Mouse (Mus musculus) erythroblast, embryonic 14.5 days (primary cell): ENCODE measurements around the gene Inka1. TPM values are rescaled to one million over a fixed set of nuclear protein-coding genes. Genes with fewer than 3 reads are reported as not detected.

Source experiments
- H3K27me3 ChIP-seq: 2 replicates; pipeline ENCODE4 v1.6.1; 2012; ENCODE audit warnings: inconsistent platforms; ENCODE audit not compliant: control insufficient read depth
- H3K36me3 ChIP-seq: 2 replicates; pipeline ENCODE4 v1.6.1; 2012; ENCODE audit warnings: mild to moderate bottlenecking, inconsistent platforms; ENCODE audit not compliant: control insufficient read depth
- H3K4me1 ChIP-seq: 2 replicates; pipeline ENCODE4 v1.6.1; 2012; ENCODE audit warnings: inconsistent platforms; ENCODE audit not compliant: control insufficient read depth
- H3K4me3 ChIP-seq: replicated peaks from 2 replicates; pipeline ENCODE3; 2012; ENCODE audit warnings: moderate library complexity, mild to moderate bottlenecking, inconsistent platforms
- H3K9me3 ChIP-seq: 2 replicates; pipeline ENCODE4 v1.6.1; 2012; ENCODE audit warnings: low read length, inconsistent platforms, mixed read lengths; ENCODE audit not compliant: control insufficient read depth
- GATA1 ChIP-seq: IDR thresholded peaks from 2 replicates; pipeline ENCODE4 v1.6.1; 2012; ENCODE audit warnings: low read length, inconsistent platforms, mixed read lengths
- TAL1 ChIP-seq: IDR thresholded peaks from 3 replicates; pipeline ENCODE4 v1.6.1; 2012; ENCODE audit warnings: low read length, inconsistent platforms, mixed read lengths
- polyA plus RNA-seq: library from polyadenylated mRNA; stranded (reverse); fragments of >175 nt; gene quantifications from 2 replicates; pipeline ENCODE4 v1.2.3, GENCODE M21; 2012

Gene Inka1
- polyA plus RNA-seq, 1 experiment = 15.9 TPM

DNA sequence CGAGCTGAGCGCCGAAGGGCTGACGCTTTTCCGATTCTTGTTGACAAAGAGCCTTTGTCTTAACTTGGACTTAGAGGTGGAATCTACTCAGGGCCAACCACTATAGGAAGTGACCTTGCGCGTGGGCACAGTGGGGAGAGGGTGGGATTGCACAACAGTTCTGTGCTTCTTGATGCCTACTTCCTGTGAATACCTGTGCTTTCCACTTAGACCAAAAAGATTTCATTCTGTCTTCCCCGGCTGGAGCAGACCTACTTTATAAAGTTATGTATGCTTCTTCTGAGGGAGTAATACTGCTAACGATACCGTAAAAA lies 35.8 kb downstream of the Inka1 start, which contains the start of gene Traip:
Traip (plus strand) TSS at position 215 of the 314 bp plus-strand sequence.
- H3K4me3 ChIP-seq = peak within 1 kb of the TSS; percentile 84

DNA sequence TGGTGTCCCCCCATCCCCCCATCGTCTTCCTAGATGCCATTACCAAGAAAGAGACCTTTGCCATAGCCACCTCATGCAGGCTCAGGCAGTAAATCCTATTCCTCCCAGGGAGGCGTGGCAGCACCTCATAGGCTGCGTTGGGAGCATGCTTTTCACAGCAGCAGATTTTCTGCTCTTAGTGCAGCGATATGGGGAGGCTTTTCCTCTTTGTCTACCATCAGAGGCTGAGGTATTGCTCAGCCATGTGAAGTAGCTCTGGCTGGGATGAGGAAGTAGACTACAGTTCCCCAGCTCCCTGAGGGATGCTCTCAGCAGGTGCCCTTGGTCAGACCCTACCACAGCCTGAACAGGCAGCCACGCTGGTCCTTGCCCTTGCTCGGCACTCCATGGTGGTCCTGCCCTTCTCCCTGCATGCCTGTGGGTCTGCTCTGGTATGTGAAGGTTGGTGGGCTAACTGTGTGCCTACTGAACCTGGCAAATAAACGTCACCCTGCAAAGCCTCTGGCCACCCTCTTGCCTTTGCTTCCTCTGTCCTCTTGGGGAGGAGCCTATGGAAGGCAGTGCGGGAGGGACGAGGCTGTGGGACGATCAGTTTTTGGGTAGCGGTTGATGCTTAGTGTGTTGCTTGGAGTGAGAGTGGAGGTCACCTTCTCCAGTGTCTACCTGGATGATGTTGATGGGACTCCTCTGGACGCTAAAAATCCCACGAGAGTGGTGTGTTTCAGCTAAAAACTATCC lies 36.3 kb downstream of the Inka1 start:
- Histone ChIP-seq H3K27me3 (no peaks in the 10 kb centered on the region; the same call in 1 of the 2 replicates), H3K4me1 (peaks cover 36% of the 10 kb centered on the region), H3K9me3 (no peaks in the 10 kb centered on the region), H3K4me3 (no peak overlapping the region), H3K36me3 (peaks cover 21% of the 10 kb centered on the region)
- no peak for TF ChIP-seq GATA1
- TF ChIP-seq TAL1 = no peak

More for the DNA sequence above, 35.8 kb downstream of the Inka1 start, which contains the start of gene Traip:
- H3K4me1 ChIP-seq = peaks cover 36% of the 10 kb centered on the region
- peaks cover 26% of the 10 kb centered on the region for H3K36me3 ChIP-seq
- H3K9me3 ChIP-seq = no peaks in the 10 kb centered on the region
- TF ChIP-seq TAL1 (no peak), GATA1 (no peak)
- H3K27me3 ChIP-seq = no peaks in the 10 kb centered on the region; the same call in 1 of the 2 replicates

DNA sequence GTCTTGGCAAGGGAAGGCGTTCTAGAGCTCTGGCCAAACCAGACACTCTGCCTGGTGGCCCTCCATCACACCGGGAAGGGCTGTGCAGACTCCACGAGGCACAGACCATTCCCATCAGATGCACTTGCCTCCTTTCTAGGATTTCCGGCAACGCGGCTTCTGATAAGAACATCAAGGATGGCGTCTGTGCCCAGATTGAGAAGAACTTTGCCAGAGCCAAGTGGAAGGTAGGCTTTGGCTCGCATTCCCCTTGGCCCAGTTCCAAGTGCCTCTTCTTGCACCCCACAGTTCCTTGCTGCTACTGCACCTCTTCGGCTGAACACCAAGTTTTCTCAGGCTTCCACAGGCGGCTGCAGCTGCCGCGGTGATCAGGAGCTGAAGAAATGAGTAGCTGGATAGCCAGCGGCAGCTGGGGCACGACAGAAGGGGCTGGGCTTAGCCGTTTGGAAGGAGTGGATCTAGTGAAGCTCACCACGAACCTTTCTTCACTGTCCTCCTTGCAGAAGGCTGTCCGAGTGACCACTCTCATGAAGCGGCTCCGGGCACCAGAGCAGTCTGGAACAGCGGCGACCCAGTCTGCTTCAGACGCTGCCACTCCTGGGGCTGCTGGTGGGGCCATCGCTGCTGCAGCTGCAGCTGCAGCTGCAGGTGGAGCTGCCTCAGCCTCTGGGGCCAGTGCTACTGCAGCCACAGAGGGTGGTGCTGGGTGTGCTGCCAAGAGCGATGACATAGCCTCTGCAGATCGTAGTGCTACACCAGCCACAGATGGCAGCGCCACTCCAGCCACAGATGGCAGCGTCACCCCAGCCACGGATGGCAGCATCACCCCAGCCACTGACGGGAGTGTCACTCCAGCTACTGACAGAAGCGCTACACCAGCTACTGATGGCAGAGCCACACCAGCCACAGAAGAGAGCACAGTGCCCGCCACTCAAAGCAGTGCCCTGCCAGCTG lies 38.2 kb downstream of the Inka1 start:
- H3K4me1 ChIP-seq = peaks cover 27% of the 10 kb centered on the region
- H3K9me3 ChIP-seq = no peaks in the 10 kb centered on the region
- H3K36me3 ChIP-seq = peaks cover 5% of the 10 kb centered on the region
- no peaks in the 10 kb centered on the region; the same call in 1 of the 2 replicates for H3K27me3 ChIP-seq
- TF ChIP-seq TAL1 = no peak
- no peak for TF ChIP-seq GATA1
- no peak overlapping the region for H3K4me3 ChIP-seq

DNA sequence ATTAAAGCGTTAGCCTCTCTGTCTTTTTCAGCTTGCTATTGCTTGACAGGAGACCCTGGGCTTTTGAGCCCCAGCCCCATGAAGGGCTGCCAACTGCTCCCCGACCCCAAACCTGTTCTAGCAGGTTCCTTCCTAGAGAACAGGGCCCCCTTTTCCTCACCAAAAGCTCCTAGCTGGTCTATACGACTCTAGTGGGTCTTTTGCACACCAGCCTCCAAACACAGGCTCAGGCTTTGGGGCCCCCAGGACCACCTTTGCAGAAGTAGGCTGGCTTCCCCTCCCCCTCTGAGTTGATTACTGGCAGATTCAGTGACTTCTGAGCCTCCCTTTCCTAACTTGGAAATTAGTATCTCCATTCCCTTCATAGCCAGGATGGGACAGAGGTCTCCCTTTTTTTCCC lies 48.8 kb downstream of the Inka1 start:
- Histone ChIP-seq H3K4me1 (peaks cover 10% of the 10 kb centered on the region), H3K27me3 (peaks cover 82% of the 10 kb centered on the region), H3K4me3 (no peak overlapping the region), H3K9me3 (no peaks in the 10 kb centered on the region), H3K36me3 (no peaks in the 10 kb centered on the region)
- TF ChIP-seq TAL1 (no peak), GATA1 (no peak)

DNA sequence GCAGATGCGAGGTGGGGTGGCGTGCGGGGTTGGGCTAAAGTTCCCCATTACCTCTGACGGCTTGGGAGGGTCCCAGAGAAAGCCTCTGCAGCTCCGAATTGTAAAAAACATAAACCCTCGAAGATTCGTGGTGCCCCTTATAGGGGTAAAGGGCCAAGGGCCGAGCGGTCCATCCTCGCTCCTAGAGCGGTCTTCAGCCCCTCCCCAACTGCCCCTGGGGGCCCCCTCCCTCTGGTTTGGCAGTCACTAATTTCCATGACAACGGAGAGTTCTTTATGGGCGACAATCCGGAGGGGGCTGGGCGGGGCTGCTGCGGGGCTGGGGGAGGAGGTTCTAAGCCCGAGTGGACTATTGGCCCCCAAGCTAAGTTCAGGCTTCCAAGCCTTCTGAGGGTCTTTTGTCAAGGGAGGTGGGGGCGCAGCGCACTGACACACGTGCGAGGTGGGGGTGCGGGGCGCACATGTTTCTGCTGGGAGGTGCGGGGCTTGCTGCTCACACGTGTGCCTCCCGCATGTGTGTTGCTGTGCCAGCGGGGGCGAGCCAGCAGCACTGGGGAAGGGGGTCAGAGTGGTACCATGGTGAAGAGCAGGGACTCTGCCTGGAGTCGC lies 49.4 kb downstream of the Inka1 start:
- no peak for TF ChIP-seq GATA1
- no peak for TF ChIP-seq TAL1
- H3K4me3 ChIP-seq = no peak overlapping the region
- peaks cover 80% of the 10 kb centered on the region for H3K27me3 ChIP-seq
- no peaks in the 10 kb centered on the region for H3K9me3 ChIP-seq
- H3K36me3 ChIP-seq = no peaks in the 10 kb centered on the region
- H3K4me1 ChIP-seq = peaks cover 10% of the 10 kb centered on the region

DNA sequence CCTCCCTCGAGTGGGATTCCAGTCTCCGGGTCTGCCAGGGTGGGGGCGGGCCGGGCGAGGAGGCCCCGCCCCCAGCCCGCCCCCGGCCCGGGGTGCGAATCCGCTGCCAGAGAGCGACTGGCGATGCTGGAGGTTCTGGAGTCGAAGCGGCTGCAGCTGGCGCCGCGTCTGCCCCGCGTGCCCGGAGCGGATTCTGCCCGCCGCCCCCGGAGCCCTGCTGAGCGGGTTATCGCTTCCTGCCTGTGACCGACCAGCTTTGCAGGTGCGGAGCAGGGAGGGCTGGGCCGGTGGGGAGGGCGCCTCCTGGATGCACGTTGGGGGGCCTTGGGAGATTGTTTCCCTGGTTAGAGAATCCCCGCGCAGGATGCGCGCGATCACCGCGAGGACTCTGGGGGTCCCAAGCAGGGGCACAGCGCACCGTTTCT lies 49.9 kb downstream of the Inka1 start:
- no peak for TF ChIP-seq GATA1
- no peak for TF ChIP-seq TAL1

DNA sequence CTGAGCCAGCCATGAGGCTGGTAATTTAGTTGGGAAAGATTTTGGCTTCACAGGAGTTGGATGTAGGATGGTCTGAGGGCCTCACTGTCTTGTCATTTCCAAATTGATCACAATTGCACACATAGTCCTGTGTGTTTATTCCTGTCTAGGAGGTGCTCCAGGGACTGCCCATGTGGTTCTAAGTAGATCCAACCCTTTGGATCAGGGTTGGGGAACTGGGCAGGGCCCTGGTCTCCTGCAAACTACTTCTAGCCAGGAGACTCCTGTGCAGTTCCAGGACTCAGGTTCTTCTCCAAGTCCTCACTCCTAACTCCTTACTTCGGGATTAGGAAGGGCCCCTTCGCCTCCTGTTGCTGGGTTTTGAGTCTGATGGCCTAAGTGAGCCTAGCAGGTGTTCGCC lies 50.3 kb downstream of the Inka1 start, which contains the start of gene Camkv:
Camkv (plus strand) TSS at position 301 of the 400 bp plus-strand sequence.
- no peak within 1 kb of the TSS for H3K4me3 ChIP-seq
- H3K36me3 ChIP-seq = no peaks in the 10 kb centered on the region
- TF ChIP-seq TAL1 = no peak
- H3K9me3 ChIP-seq = no peaks in the 10 kb centered on the region
- peaks cover 74% of the 10 kb centered on the region for H3K27me3 ChIP-seq
- peaks cover 10% of the 10 kb centered on the region for H3K4me1 ChIP-seq

More for the DNA sequence above, 49.9 kb downstream of the Inka1 start:
- H3K4me1 ChIP-seq = peaks cover 10% of the 10 kb centered on the region
- no peaks in the 10 kb centered on the region for H3K9me3 ChIP-seq
- H3K36me3 ChIP-seq = no peaks in the 10 kb centered on the region
- H3K4me3 ChIP-seq = no peak overlapping the region
- H3K27me3 ChIP-seq = peaks cover 77% of the 10 kb centered on the region

Other genes starting within 250 kb of the Inka1 start
- gene Rbm5, start 214.9 kb downstream of the Inka1 start, polyA plus RNA-seq = 0.76 and 1.6 TPM in 2 replicates
- 2.5 and 2.9 TPM in 2 replicates for gene Rbm6, start 112.6 kb downstream of the Inka1 start, polyA plus RNA-seq
- 0.77 and 0.89 TPM in 2 replicates for gene Mon1a, start 97.7 kb downstream of the Inka1 start, polyA plus RNA-seq
- gene Mst1r, start 79.0 kb downstream of the Inka1 start, polyA plus RNA-seq = 0.01 and 0.02 TPM in 2 replicates
- not detected in 2 replicates for gene Actl11, start 57.4 kb downstream of the Inka1 start, polyA plus RNA-seq
- gene Camkv, start 50.2 kb downstream of the Inka1 start, polyA plus RNA-seq = 0.01 TPM in 1 of 2 replicates, not detected in the other
- 0.72 and 0.97 TPM in 2 replicates for gene Traip, start 35.7 kb downstream of the Inka1 start, polyA plus RNA-seq
- 14.4 and 22.3 TPM in 2 replicates for gene Uba7, start 10.4 kb downstream of the Inka1 start, polyA plus RNA-seq
- 0.06 and 0.13 TPM in 2 replicates for gene Gm20661, start 2.8 kb downstream of the Inka1 start, polyA plus RNA-seq
- 0.24 and 0.25 TPM in 2 replicates for gene Cdhr4, start 6.6 kb upstream of the Inka1 start, polyA plus RNA-seq
- not detected in 2 replicates for gene Gm20662, start 10.5 kb upstream of the Inka1 start, polyA plus RNA-seq
- gene Ip6k1, start 16.6 kb upstream of the Inka1 start, polyA plus RNA-seq = 18.1 and 20.8 TPM in 2 replicates
- 0.32 and 0.61 TPM in 2 replicates for gene Gmppb, start 63.4 kb upstream of the Inka1 start, polyA plus RNA-seq
- 0.01 and 0.08 TPM in 2 replicates for gene Amigo3, start 67.3 kb upstream of the Inka1 start, polyA plus RNA-seq
- gene Mst1, start 94.6 kb upstream of the Inka1 start, polyA plus RNA-seq = 2.4 and 2.6 TPM in 2 replicates
- 107 and 276 TPM in 2 replicates for gene Rnf123, start 97.5 kb upstream of the Inka1 start, polyA plus RNA-seq
- 47.5 and 65.3 TPM in 2 replicates for gene Apeh, start 108.7 kb upstream of the Inka1 start, polyA plus RNA-seq
- 0.03 and 0.07 TPM in 2 replicates for gene Bsn, start 204.5 kb upstream of the Inka1 start, polyA plus RNA-seq